ENCODE assay signal across 25 mouse cellular contexts in the genomic region with DNA sequence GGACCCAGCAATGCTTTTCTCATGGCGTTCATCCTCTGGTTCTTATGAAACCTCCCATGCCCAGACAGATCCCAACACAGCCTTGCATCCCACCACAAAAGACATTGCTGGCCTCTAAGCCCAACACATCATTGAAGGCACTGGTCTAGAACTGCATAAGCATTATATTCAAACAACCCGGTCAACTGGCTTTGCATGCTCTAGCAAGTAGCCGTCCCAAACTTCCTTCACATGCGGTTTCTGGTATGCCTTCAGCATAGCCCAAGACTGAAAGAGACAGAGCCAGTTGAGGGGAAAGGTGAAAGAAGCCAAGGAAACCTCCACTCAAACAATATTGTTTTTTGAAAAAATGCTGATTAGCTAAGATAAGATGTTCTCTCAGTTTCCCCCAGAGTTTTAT.
A peak's percentile ranks its signal among the peaks of the same experiment; 100 is the strongest.
DNase-seq lines count a peak whose midpoint lies in the region; ATAC-seq and TF ChIP-seq lines count a peak whose summit lies in the region.
"Had no signal": no experiment of that assay in that cellular context is flagged by ENCODE, and none has a peak within 500 bp of the region (broad histone marks: within the 10 kb centered on the region; RNA-seq: fewer than 3 reads in every experiment).

No protein-coding gene starts in this region.

- no peak for DNase-seq in kidney, adult 2 months
- no peak for DNase-seq in kidney, adult 11 months
- DNase-seq in urinary bladder, postnatal 14 days (ENCODE audit: low spot score): peak; percentile 53
- no peak for DNase-seq in urinary bladder, adult 2 months (ENCODE audit: low spot score)
- no peak for DNase-seq in limb, embryonic 14.5 days (ENCODE audit: low spot score)
- DNase-seq in cerebellum, adult 11 months: no peak
- DNase-seq: adrenal gland, postnatal 25 days; cerebellum, adult 18-20 months; cerebellum, postnatal 10 days; gastrocnemius, postnatal 14 days; kidney, adult 9 months; kidney, postnatal 36 days; lung, postnatal 4 days; midbrain, embryonic 14.5 days; right cerebral cortex, postnatal 25 days; thymus, adult 2 months; thymus, postnatal 36 days had no signal

- H3K36me3 ChIP-seq in kidney, adult 2 months (ENCODE audit: control insufficient read depth, insufficient read depth, low read length): no peaks in the 10 kb centered on the region
- no peaks in the 10 kb centered on the region for H3K36me3 ChIP-seq in limb, embryonic 14.5 days (ENCODE audit: control insufficient read depth, insufficient read depth, low read length)
- H3K36me3 ChIP-seq: hindbrain, embryonic 15.5 days had no signal

- ATAC-seq in limb, embryonic 14.5 days (ENCODE audit: low FRiP score, low read depth): no peak
- ATAC-seq in granulocyte monocyte progenitor cell, adult 5-6 weeks (replicated peaks; ENCODE audit: poor library complexity, severe bottlenecking): no peak
- ATAC-seq: forebrain, embryonic 13.5 days; Patski had no signal

- H3K27me3 ChIP-seq in kidney, adult 2 months (replicated peaks; ENCODE audit: control insufficient read depth, insufficient read depth, low read length): no peaks in the 10 kb centered on the region
- no peaks in the 10 kb centered on the region for H3K27me3 ChIP-seq in limb, embryonic 14.5 days (ENCODE audit: control insufficient read depth, insufficient read depth, low read length)
- H3K27me3 ChIP-seq: megakaryocyte, embryonic 14.5 days had no signal

- 76% methylated on average over 4 of the region's 4 CpGs for WGBS in kidney, adult 2 months
- 80% methylated on average over 4 of the region's 4 CpGs for WGBS in limb, embryonic 14.5 days

- no peak for TF ChIP-seq CTCF in kidney, adult 2 months (conservative IDR thresholded peaks at IDR 0.05; ENCODE audit: insufficient read depth, insufficient read length, low read depth, low read length)

- no peak overlapping the region for H3K4me2 ChIP-seq in limb, embryonic 14.5 days (replicated peaks; ENCODE audit: low read depth, low read length, severe bottlenecking)
- H3K4me2 ChIP-seq: forebrain, embryonic 13.5 days; heart, embryonic 11.5 days; hindbrain, embryonic 15.5 days; liver, embryonic 11.5 days had no signal

- peaks cover 5% of the 10 kb centered on the region; the same call in 1 of the 2 replicates for H3K4me1 ChIP-seq in kidney, adult 2 months (ENCODE audit: control insufficient read depth, insufficient read depth, low read length)
- peaks cover 20% of the 10 kb centered on the region for H3K4me1 ChIP-seq in limb, embryonic 14.5 days (ENCODE audit: control insufficient read depth, insufficient read depth, low read length)
- H3K4me1 ChIP-seq: hindbrain, embryonic 15.5 days; megakaryocyte, embryonic 14.5 days had no signal

- H3K27ac ChIP-seq in kidney, adult 2 months (ENCODE audit: insufficient read depth, low read depth, low read length): peak overlapping the region; percentile 35; the same call in 1 of the 2 replicates
- H3K27ac ChIP-seq in limb, embryonic 14.5 days (replicated peaks; ENCODE audit: low read depth, low read length): peak overlapping the region; percentile 21
- H3K27ac ChIP-seq: forebrain, embryonic 13.5 days; hindbrain, embryonic 15.5 days; layer of hippocampus, adult 2 months had no signal

- H3K4me3 ChIP-seq in kidney, adult 2 months (ENCODE audit: insufficient read depth, low read depth, low read length): no peak overlapping the region
- H3K4me3 ChIP-seq in limb, embryonic 14.5 days (replicated peaks; ENCODE audit: low read length): no peak overlapping the region
- H3K4me3 ChIP-seq: forebrain, embryonic 13.5 days; hindbrain, embryonic 15.5 days; layer of hippocampus, adult 2 months; megakaryocyte, embryonic 14.5 days had no signal

- H3K9ac ChIP-seq in limb, embryonic 14.5 days (ENCODE audit: low read depth, low read length, severe bottlenecking): no peak overlapping the region
- H3K9ac ChIP-seq: forebrain, embryonic 13.5 days; hindbrain, embryonic 15.5 days had no signal

- H3K9me3 ChIP-seq in limb, embryonic 14.5 days (ENCODE audit: control insufficient read depth, low read length): no peaks in the 10 kb centered on the region
- H3K9me3 ChIP-seq: forebrain, embryonic 13.5 days; hindbrain, embryonic 15.5 days; megakaryocyte, embryonic 14.5 days had no signal

- TF ChIP-seq POLR2A in kidney, adult 2 months (IDR thresholded peaks at IDR 0.05; ENCODE audit: low read depth, low read length): no peak
- TF ChIP-seq POLR2A in limb, embryonic 14.5 days (IDR thresholded peaks at IDR 0.05; ENCODE audit: borderline replicate concordance, extremely low read depth, insufficient read depth, insufficient read length): no peak
